Mouse (Mus musculus) limb, embryonic 10.5 days (tissue): ENCODE measurements at regions not wholly inside any gene's neighbourhood (a gene's known extent, or its start where the extent isn't known, plus 50 kb on each side); places are given as distances from the start of the nearest gene placed in this dataset.
A peak's percentile ranks its signal among the peaks of the same experiment; 100 is the strongest.

Source experiments
- DNase-seq: peaks from one replicate; pipeline ENCODE4 v3.0.0-alpha.2; 2017; ENCODE audit warnings: low spot score
- H3K27ac ChIP-seq: fragments of 300-500 bp; sonication (generic); 2 replicates; pipeline ENCODE4 v1.5.1; 2016; ENCODE audit warnings: mild to moderate bottlenecking
- H3K27me3 ChIP-seq: fragments of 300-500 bp; sonication (generic); 2 replicates; pipeline ENCODE4 v1.6.1; 2016; ENCODE audit warnings: low read depth, mild to moderate bottlenecking; ENCODE audit not compliant: poor library complexity, severe bottlenecking
- H3K36me3 ChIP-seq: fragments of 300-500 bp; sonication (generic); 2 replicates; pipeline ENCODE4 v1.6.1; 2016; ENCODE audit warnings: mild to moderate bottlenecking, moderate library complexity
- H3K4me1 ChIP-seq: fragments of 300-500 bp; sonication (generic); 2 replicates; pipeline ENCODE4 v1.6.1; 2016
- H3K4me3 ChIP-seq: fragments of 300-500 bp; sonication (generic); 2 replicates; pipeline ENCODE4 v1.5.1; 2016; ENCODE audit warnings: mild to moderate bottlenecking, moderate library complexity
- H3K9me3 ChIP-seq: fragments of 300-500 bp; sonication (generic); replicated peaks from 2 replicates; pipeline ENCODE4 v1.6.1; 2016; ENCODE audit warnings: mild to moderate bottlenecking
- WGBS: fragments of 180-500 bp; shearing (Covaris S2); methylation state at CpG from one replicate; pipeline ENCODE4 v1.1.7; 2016; 5-methylcytosine and 5-hydroxymethylcytosine counted together

DNA sequence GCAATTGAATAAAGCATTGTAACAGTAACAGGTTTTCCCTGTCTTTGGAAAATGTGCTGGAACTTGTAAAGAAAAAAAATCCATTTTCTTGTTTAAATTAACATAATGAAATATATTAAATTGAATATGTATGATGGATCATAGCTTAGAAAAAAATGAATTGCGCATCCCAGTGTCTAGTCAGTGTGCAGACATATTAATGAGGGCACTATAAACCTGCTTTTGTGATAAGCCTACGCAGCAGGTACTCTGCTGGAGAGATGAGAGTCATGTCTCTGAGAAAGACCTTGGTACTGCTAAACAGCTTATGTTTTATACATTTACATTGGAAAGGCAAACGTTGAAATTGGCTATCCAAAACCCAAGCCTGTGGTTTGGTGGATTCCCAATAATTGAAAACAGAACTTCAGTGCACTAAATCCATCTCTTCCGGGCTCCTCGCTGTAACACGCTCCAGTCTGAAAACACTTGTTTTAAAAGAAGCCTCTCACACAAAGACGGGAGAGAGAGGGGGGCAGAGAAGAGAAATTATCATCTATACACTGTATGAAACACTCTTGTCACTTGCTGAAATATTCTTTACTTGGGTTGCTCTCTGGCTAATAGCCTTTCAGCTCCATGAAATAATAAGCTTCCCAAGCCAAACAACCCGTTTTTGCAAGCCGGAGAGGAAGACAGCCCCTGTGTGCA, 223.9 kb upstream of the Fn1 start:
- no peak for DNase-seq
- WGBS = 60% methylated on average over 9 of the region's 9 CpGs
- no peaks in the 10 kb centered on the region for H3K27me3 ChIP-seq

DNA sequence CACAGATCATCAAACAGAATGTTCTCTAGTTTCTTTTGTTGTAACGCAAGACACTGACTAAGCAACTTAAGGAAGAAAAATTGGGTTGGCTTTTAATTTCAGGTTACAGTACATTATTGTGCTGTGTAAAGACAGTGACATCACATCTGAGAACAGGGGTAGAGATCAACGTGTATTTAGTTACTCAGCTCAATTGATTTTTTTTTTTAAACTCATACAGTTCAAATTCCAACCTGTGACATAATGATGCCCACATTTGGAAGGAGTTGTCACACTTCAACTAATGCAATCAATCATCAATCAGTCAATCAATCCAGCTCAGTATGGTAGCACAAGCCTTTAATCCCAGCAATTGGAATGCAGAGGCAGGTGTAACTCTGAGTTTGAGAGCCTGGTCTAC, 221.0 kb upstream of the Fn1 start:
- no peaks in the 10 kb centered on the region for H3K9me3 ChIP-seq
- no peaks in the 10 kb centered on the region for H3K36me3 ChIP-seq
- no peak overlapping the region for H3K4me3 ChIP-seq
- no peaks in the 10 kb centered on the region for H3K27me3 ChIP-seq
- 91% methylated on average over 2 of the region's 2 CpGs for WGBS
- peaks cover 15% of the 10 kb centered on the region for H3K4me1 ChIP-seq
- DNase-seq = no peak
- no peak overlapping the region for H3K27ac ChIP-seq

More for the DNA sequence above, 223.9 kb upstream of the Fn1 start:
- Histone ChIP-seq H3K27ac (peak overlapping the region; percentile 73), H3K4me3 (peak overlapping the region; percentile 13; the same call in 1 of the 2 replicates), H3K4me1 (peaks cover 28% of the 10 kb centered on the region), H3K36me3 (no peaks in the 10 kb centered on the region), H3K9me3 (no peaks in the 10 kb centered on the region)

DNA sequence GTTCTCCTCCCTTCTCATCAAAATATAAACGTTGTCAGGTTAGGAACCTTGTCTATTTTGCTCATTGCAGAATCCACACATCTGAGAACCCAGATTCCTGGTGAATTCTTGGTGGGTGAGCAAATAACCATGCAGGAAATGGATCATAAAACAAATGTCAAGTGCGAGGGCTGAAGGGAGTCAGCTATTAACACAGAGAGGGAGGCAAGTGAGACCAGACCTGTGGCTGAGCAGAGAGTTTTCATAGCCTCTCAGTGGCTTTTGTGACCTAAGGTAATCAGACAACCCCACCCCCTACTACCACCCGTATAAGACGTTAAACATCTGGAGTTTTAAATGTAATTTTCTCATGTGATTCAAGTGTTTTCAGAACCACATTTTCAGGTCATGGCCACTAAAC, 212.7 kb upstream of the Fn1 start:
- peak overlapping the region; percentile 37 for H3K27ac ChIP-seq
- no peak for DNase-seq
- no peaks in the 10 kb centered on the region for H3K27me3 ChIP-seq
- H3K9me3 ChIP-seq = no peaks in the 10 kb centered on the region
- H3K4me3 ChIP-seq = no peak overlapping the region
- WGBS = 49% methylated on average over 4 of the region's 4 CpGs
- H3K4me1 ChIP-seq = peaks cover 20% of the 10 kb centered on the region
- H3K36me3 ChIP-seq = no peaks in the 10 kb centered on the region

DNA sequence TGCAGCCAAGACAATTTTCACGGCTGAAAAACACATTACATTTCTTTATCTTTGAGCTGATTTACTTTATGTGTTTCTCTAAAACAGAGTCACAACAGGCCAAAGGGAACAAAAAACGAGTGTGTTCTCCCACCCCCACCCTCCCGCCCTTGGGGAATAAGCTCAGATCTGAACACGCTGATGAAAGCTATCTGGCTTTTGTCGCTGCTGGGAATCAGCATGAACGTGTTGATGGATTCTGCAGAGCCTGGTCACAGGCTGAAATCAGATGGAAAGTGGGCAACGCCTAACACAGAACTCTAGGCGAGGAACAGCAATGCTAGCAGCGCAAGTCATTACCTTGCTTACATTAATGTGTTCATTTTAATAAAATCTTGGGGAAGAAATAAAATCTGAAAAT, 211.7 kb upstream of the Fn1 start:
- DNase-seq = no peak
- H3K27ac ChIP-seq = no peak overlapping the region
- no peaks in the 10 kb centered on the region for H3K27me3 ChIP-seq
- WGBS = 70% methylated on average over 9 of the region's 9 CpGs
- H3K4me1 ChIP-seq = peaks cover 20% of the 10 kb centered on the region
- no peaks in the 10 kb centered on the region for H3K9me3 ChIP-seq
- no peak overlapping the region for H3K4me3 ChIP-seq
- H3K36me3 ChIP-seq = no peaks in the 10 kb centered on the region

DNA sequence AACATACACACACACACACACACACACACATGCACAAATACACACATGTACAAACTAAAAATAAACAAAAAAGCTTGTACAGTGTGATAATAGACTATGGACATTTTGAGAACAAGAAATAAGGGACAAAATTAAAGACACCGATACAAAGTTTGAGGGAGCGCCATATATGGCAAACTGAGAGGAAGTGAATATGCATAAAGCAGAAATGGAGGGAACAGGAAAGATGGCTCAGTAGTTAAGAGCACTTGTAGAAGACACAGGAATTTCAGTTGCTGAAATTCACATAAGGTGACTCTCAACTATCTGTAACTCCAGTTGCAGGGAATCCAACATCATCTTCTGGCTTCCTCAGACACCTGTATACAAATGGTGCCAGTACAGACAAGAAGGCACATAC, 200.2 kb upstream of the Fn1 start:
- no peak for DNase-seq
- no peak overlapping the region for H3K4me3 ChIP-seq
- H3K4me1 ChIP-seq = peaks cover 10% of the 10 kb centered on the region
- 94% methylated on average over 2 of the region's 2 CpGs for WGBS
- H3K27me3 ChIP-seq = no peaks in the 10 kb centered on the region
- H3K27ac ChIP-seq = no peak overlapping the region
- H3K36me3 ChIP-seq = no peaks in the 10 kb centered on the region
- H3K9me3 ChIP-seq = no peaks in the 10 kb centered on the region

DNA sequence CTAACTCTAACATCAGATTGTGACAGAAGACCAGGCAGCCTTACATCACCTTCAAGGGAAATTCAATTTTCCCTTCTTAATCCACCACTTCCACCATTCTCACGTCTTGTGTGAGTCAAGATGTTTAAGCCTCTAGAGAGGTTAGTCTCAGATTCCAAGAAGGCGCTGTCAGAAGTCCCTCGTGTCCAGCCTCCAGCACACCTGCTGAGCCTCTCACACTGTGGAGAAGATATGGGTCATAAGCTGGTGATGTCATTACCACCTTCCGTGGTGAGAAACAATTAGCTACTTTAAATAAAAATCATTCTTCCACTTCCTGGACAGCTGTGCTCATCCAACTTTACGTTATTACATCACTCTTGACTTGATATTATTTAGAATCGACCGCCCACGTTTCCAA, 198.3 kb upstream of the Fn1 start:
- Histone ChIP-seq H3K9me3 (no peaks in the 10 kb centered on the region), H3K27me3 (no peaks in the 10 kb centered on the region), H3K36me3 (no peaks in the 10 kb centered on the region), H3K4me3 (no peak overlapping the region), H3K4me1 (peaks cover 10% of the 10 kb centered on the region), H3K27ac (no peak overlapping the region)
- WGBS = 94% methylated on average over 8 of the region's 8 CpGs
- DNase-seq = no peak

DNA sequence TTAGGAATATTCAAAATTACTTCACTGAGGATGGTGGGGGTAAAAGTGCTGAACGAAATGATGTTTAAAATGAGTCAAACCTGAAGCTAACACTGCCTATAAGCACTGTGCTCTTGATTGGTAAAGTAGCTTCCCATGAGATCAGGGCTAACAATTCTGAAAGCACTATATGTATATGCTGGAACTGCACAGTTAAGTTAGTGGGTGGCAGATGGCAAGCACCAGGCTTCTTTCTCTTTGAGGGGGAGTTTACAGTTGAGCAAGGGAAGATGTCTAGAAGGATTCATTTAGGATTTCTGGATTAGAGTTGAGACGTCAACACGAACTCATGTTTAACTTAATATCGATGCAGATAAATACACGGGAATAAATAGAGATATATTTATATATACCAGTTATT, 195.7 kb upstream of the Fn1 start:
- H3K36me3 ChIP-seq = no peaks in the 10 kb centered on the region
- peaks cover 16% of the 10 kb centered on the region for H3K4me1 ChIP-seq
- no peak for DNase-seq
- no peaks in the 10 kb centered on the region for H3K9me3 ChIP-seq
- no peak overlapping the region for H3K4me3 ChIP-seq
- no peak overlapping the region for H3K27ac ChIP-seq
- no peaks in the 10 kb centered on the region for H3K27me3 ChIP-seq
- 94% methylated on average over 5 of the region's 5 CpGs for WGBS

DNA sequence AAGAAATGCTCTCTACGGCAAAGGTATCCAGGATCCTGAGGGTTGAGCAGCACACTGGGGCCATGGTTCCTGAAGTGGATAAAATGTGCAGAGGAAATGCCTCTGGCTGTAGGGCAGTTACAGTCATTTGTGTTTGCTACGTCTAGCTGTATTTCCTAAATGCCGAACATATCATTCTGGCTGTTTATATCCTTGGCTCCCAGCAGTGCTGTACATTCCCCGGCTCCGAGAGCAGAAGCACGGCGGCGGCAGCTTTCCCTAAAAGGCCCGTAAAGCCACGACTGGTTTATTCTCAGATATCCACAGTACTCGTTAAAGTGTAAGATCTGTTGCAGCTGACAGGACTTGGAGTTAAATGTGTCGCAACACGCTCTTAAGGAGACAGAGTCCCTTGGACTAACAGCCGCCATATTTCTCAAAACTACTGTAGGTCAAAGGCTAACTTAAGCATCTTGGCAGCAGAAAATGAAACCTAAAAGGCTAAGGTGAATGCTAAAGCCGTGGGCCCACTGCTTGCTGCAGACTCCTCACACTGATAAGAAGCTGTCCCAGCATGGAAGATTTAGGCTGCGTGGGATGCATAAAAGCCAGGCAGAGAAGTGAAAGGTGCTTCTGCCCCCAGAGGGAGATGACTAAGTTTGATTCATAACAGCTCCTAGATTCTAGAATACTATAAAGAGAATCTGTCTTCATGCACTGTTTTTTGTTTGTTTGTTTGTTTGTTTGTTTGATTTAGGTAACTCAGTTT, 192.1 kb upstream of the Fn1 start:
- Histone ChIP-seq H3K4me1 (peaks cover 16% of the 10 kb centered on the region), H3K27me3 (no peaks in the 10 kb centered on the region), H3K9me3 (no peaks in the 10 kb centered on the region), H3K27ac (peak overlapping the region; percentile 70), H3K36me3 (no peaks in the 10 kb centered on the region), H3K4me3 (peak overlapping the region; percentile 8; the same call in 1 of the 2 replicates)
- 59% methylated on average over 16 of the region's 16 CpGs for WGBS
- DNase-seq = no peak

DNA sequence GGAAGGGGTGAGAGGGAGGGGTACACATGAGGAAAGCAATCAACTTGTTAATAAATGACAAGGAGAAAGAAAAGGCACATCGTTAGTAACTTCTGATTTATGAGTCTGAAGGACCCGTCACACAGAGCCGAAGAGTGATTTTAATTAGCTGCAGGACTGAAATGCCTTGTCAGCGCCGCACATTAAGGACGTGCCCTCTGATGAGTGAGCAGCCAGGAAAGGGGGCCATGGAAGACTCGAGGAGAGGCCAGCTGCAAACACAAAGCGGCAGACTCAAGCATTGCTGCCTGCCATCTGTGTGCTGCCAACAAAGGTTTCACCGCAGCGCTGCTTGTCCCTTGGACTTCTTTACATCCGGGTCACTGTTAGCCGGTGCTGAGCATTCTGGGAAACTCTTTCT, 184.8 kb upstream of the Fn1 start:
- H3K4me1 ChIP-seq = peaks cover 17% of the 10 kb centered on the region
- 21% methylated on average over 12 of the region's 12 CpGs for WGBS
- H3K36me3 ChIP-seq = no peaks in the 10 kb centered on the region
- H3K9me3 ChIP-seq = no peaks in the 10 kb centered on the region
- peak overlapping the region; percentile 76 for H3K27ac ChIP-seq
- peak overlapping the region; percentile 28 for H3K4me3 ChIP-seq
- peak; percentile 85 for DNase-seq
- H3K27me3 ChIP-seq = no peaks in the 10 kb centered on the region

DNA sequence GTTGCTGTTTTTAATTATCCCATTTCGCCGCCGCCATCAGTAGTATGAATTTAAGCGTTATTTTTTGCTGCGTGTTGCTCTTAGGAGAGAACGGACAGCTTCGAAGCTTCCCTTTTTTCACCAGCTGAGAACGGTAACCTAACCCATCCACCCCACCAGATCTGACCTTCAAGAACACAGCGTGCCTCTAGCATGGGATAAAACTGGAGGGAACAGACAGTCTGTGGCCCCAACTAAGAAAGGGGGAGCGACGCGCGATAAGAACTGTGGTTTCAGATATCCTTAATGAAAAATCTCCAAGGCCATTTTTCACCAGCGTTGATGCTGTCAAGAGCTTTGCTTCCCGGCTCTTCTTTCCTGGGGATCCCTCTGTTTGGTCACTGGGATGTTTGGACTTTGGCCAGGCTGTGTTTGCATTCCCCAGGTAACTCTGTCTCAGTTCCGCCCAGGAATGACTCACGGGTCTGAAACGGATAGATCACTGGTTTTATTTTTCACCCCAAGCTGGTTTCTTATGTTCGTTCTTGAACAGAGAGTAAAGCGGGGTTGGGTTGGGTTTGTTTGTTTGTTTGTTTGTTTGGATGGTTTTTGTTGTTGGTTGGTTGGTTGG, 184.1 kb upstream of the Fn1 start:
- H3K27ac ChIP-seq = peak overlapping the region; percentile 76
- DNase-seq = peak; percentile 47
- H3K4me3 ChIP-seq = peak overlapping the region; percentile 28
- H3K36me3 ChIP-seq = no peaks in the 10 kb centered on the region
- 40% methylated on average over 20 of the region's 20 CpGs for WGBS
- no peaks in the 10 kb centered on the region for H3K9me3 ChIP-seq
- peaks cover 17% of the 10 kb centered on the region for H3K4me1 ChIP-seq
- no peaks in the 10 kb centered on the region for H3K27me3 ChIP-seq

DNA sequence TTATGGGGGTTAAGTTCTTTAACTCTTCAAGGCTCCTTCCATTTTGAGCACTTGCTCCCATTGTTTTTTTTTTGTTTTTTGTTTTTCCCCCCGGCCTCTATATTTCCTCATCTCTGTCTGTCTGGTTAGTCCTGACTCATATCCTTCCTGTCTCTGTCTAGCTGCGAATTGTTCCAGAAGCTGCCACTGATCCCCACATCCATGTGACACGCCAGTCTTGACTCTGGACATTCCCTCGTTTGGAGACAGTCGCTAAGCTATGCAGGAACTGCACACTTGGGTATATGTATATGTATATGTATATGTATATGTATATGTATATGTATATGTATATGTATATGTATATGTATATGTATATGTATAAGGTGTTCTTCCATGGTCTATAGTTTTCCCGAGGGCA, 177.4 kb upstream of the Fn1 start:
- no peaks in the 10 kb centered on the region for H3K9me3 ChIP-seq
- H3K4me1 ChIP-seq = no peaks in the 10 kb centered on the region
- H3K27me3 ChIP-seq = no peaks in the 10 kb centered on the region
- WGBS = 88% methylated on average over 6 of the region's 6 CpGs
- H3K36me3 ChIP-seq = no peaks in the 10 kb centered on the region
- no peak overlapping the region for H3K4me3 ChIP-seq
- no peak overlapping the region for H3K27ac ChIP-seq
- no peak for DNase-seq

DNA sequence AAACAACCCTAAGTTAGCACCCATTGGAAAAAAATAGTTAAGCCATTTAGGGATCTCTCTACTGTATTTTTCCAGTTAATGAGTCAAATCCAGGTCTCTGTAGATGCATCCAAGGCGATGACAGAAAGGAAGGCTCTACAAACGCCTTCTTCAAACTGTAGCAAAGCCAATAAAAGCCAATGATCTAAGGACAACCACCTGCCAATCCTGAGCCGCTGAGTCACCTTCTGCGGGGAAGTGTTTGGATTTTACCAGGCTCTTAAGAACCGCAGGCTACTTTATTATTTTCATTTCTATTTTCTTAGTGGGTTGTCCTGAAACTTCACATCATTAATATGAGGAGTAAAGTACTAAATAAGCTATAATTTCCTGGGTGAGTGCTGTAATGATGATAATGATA, 171.4 kb upstream of the Fn1 start:
- Histone ChIP-seq H3K4me3 (no peak overlapping the region), H3K36me3 (no peaks in the 10 kb centered on the region), H3K9me3 (no peaks in the 10 kb centered on the region), H3K27ac (no peak overlapping the region), H3K27me3 (no peaks in the 10 kb centered on the region), H3K4me1 (no peaks in the 10 kb centered on the region)
- WGBS = 85% methylated on average over 5 of the region's 5 CpGs
- DNase-seq = no peak

DNA sequence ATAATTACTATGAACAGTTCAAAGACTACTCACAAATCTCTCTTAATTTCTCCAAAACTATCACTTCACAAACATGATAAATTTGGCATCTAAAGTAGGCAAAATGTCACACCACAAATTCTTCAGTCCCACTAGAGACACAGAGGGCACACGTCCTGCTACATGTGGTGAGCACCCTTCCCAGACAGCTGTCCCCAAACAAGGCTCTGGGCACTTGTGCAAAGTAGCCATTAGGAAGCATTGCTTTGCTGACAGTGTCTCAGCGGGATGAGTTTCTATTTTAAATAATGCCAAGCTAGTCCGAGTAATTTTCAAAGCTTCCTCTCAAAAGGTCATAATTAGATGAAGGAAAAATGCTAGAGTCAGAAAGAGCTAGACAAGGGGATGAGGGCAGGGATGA, 169.1 kb upstream of the Fn1 start:
- Histone ChIP-seq H3K4me3 (no peak overlapping the region), H3K27ac (no peak overlapping the region), H3K36me3 (no peaks in the 10 kb centered on the region), H3K9me3 (no peaks in the 10 kb centered on the region), H3K4me1 (no peaks in the 10 kb centered on the region), H3K27me3 (no peaks in the 10 kb centered on the region)
- WGBS = 79% methylated on average over 3 of the region's 3 CpGs
- no peak for DNase-seq
